Mouse (Mus musculus) T-cell, adult 2 months (primary cell): ENCODE measurements around the gene Ppp1r9a.

Source experiments
- DNase-seq: peaks from one replicate; pipeline ENCODE4 v3.0.0; 2022; ENCODE audit warnings: low spot score

Ppp1r9a gene

GRCm38 (mm10) chr6:4956651-4957050 lies 53.9 kb downstream of the Ppp1r9a start:
- DNase-seq = no peak

DNA sequence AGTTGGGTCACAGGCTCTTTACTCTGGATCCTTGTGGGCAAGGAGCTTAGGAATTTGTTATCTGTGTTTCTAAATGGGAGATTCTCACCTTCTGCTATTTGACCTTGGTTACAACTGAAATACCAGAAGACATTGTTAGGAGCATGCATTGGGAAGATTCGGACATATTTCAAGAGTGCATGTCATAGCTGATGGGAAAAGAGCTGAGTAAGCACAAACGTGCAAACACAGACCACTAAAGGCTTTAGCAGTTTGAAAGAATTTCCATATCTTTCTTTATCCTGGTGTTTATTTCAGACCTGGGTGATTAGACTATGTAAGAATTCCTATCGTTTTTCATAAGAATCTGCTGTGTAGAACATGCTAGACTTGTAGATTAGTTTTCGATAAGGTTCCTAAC lies 59.5 kb downstream of the Ppp1r9a start:
- DNase-seq = no peak

DNA sequence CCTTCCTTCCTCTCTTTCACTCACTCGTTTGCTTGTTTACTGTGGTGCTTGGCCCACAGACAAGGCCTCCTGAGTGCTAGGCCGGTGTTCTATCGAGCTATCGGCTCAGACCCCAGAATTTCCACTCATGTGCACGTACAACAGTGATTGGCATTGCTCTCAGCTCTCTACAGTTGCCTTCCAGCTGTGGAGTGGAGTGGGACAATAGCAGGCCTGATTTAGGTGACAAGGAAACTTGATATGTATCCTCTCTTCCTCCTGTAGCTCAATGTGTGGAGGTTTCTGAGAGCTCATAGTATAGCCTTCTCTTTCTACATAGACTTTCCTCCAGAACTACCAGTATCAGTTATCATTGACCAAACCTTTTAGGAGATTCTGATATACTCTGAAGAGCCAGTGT lies 60.3 kb downstream of the Ppp1r9a start:
- DNase-seq = no peak

- DNase-seq = no peak
These were observed 64.5 kb downstream of the Ppp1r9a start for GRCm38 (mm10) chr6:4967236-4967635.

GRCm38 (mm10) chr6:4971229-4971628 lies 68.5 kb downstream of the Ppp1r9a start:
- DNase-seq = no peak

GRCm38 (mm10) chr6:4972808-4973207 lies 70.1 kb downstream of the Ppp1r9a start:
- DNase-seq = no peak

- DNase-seq = no peak
These were observed 70.6 kb downstream of the Ppp1r9a start for GRCm38 (mm10) chr6:4973337-4973736.

- DNase-seq = no peak
These were observed 74.8 kb downstream of the Ppp1r9a start for GRCm38 (mm10) chr6:4977515-4977914.

DNA sequence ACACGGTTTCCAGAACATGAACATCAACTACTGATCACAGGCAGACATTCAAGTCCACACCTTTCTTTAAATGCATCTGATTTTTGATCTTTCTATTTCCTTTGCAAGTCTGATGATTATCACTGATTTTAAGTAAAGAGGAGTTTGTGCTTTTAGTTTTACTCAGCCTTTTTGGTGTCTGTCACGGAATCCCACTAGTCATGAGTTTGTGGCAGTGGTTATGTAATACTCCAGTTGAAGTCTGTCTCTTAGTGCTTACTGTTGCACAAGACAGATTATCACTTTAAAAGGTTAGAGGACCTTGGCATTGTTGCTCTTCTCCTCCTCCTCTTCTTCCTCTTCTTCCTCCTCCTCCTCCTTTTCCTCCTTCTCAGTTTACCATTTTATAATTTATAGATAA lies 75.5 kb downstream of the Ppp1r9a start:
- DNase-seq = no peak

DNA sequence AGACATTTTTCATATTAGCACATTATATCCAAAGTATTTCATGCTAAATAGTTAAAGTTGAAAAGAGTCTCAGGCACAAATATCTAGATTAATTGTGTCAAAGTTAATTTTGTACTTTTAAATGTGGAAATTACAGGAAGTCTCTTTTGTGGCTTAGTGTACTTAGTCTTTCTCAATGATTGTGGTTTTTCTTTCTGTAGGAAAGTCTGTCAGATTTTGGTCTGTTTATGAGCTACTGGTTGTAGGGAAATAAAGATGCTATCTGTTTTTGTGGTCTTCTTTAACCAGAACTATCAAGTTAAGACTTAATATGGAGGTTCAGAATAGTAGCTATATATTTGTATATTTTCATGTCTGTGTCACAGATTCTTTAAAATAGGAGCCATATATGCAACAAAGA lies 76.2 kb downstream of the Ppp1r9a start:
- DNase-seq = no peak

DNA sequence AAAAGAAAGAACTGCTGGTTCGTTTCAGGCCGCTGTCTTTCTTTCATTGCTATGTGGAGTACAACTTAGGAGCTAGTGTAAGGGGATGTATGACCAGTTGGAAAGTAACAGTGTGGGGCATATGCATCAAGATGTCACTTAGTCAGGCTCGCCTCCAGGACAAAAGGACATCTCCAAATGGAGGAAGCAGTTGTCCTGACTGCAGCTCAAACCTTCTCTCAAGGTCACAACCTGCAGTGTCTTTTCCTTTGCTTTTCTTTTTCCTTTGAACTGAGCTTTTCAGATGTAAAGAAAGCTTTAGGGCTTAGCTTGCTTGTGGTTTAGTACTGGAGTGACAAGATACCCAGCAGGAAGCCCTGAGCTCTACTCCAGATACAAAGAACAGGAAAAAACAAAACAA lies 77.4 kb downstream of the Ppp1r9a start:
- no peak for DNase-seq

- no peak for DNase-seq
These were observed 80.0 kb downstream of the Ppp1r9a start for GRCm38 (mm10) chr6:4982686-4983162.

- no peak for DNase-seq
These were observed 83.0 kb downstream of the Ppp1r9a start for GRCm38 (mm10) chr6:4985668-4986067.

- no peak for DNase-seq
These were observed 84.4 kb downstream of the Ppp1r9a start for GRCm38 (mm10) chr6:4987084-4987483.

DNA sequence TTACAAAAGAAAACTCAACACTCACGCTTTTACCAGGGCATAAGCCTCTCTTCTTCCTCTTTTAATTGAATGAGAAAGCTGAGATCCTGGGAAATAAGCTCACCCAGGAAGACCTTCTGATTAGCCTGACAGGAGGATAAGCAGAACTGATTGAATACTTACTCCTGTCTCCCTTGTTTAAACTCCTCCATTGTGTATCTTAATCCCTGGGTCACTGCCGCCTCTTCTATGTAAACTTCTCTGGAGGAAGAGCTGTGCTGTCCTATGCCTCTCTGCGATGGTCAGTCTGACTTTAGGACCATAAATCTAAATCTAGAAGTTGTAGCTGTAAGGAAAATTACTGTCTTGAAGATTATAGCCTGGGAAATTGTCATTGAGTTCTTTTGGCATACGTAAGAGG lies 86.0 kb downstream of the Ppp1r9a start:
- no peak for DNase-seq

DNA sequence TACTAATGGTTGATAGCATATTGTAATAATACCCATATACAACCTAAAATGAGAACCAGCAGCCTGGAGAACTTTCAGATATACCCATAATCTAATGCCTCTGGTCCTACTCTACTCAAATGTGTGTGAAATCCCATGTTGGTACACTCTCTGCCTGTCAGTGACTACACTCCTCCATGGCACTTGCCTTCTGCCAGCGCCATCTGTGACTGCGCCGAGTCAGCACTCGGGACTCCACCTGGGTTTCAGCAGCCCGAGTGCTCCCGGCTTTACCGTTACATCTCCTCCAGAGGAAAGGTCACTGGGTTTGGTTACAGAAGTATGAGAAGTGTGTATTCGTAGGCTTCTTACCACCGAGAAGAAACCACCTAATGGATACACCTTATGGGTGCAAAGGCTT lies 89.6 kb downstream of the Ppp1r9a start:
- DNase-seq = no peak

- DNase-seq = no peak
These were observed 91.0 kb downstream of the Ppp1r9a start for GRCm38 (mm10) chr6:4993600-4994160.

GRCm38 (mm10) chr6:4994161-4994919 lies 91.6 kb downstream of the Ppp1r9a start:
- no peak for DNase-seq

DNA sequence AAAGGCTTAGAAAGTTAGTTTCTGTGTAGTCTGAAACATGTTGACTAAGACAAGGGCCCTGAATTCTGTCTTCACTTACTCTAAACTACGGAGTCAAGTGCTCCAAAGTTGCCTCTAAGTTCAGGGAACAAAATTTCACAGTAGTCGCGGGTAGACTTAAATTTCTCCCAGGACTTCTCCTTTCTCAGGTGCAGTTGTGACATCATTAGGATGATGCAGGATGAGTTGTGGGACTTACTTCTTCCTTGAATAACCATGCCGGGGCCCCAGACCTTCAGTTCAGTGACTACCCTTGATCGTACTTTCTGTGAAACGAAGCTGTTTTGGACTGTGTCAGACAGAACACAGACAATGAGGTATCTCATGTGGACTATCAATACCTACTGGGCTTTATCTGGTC lies 94.9 kb downstream of the Ppp1r9a start:
- DNase-seq = no peak

- DNase-seq = no peak
These were observed 96.2 kb downstream of the Ppp1r9a start for GRCm38 (mm10) chr6:4998929-4999328.

GRCm38 (mm10) chr6:5000788-5001187 lies 98.1 kb downstream of the Ppp1r9a start:
- DNase-seq = no peak

DNA sequence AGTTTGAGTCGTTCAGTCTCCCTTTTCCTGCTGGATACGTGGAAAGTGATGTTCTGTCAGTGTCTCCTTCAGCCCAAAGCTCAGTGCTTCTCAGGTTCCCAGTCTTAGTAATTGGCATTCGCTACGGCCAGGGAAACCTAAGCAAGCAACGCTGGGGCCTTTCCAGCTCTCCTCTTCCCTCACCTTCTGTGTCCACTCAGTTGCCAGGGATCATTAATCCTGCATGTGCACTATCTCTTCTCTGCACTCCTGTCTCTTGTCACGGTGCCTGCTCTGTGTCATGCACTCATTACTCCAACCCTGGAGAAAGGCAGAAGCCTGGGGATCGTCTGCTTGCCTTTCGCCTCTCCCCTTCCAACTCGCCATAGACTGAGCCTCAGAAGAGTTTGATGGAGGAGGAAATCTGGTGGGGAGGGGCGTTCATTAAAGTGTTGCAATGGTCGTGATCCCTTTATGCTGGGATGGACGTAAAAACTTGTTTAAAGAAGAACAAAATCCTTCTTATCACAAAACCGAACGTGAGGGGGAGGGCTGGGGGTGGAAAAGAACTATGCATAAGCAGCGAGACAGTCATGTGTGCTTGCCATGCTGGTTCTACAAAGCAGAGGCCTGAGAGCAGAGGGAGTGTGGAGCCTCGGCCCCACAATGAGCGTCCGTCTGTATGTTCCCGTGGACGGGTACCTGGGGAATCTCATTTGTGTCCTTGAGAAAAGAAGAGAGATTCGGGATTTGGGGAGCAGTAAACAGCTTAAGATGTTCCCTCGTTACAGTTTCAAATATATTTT lies 103.0 kb downstream of the Ppp1r9a start:
- no peak for DNase-seq
